Mouse (Mus musculus) v-Abl transformed pro-B cells (cell line): ENCODE measurements at regions not wholly inside any gene's neighbourhood (a gene's known extent, or its start where the extent isn't known, plus 50 kb on each side); places are given as distances from the start of the nearest gene placed in this dataset.
"Not testable (repeated sequence)": the region's sequence is repeated elsewhere in the genome, so short reads cannot be mapped to it uniquely, and the experiment has no call there.

Source experiments
- in situ Hi-C, 2 experiments: fragments of 400-800 bp; cut with MboI; formaldehyde crosslinking; loops; one replicate each; pipeline ENCODE4 v1.15.1; 2025; ENCODE audit not compliant: unreplicated experiment in 2 of 2

- in situ Hi-C loops: no loop called here
Observed at GRCm38 (mm10) chr9:82484341-82484740, 345.0 kb upstream of the Irak1bp1 start.

GRCm38 (mm10) chr9:82493440-82493839, 335.9 kb upstream of the Irak1bp1 start:
- in situ Hi-C loops: no loop called here

- in situ Hi-C loops: no loop called here
Observed at GRCm38 (mm10) chr9:82510014-82510413, 319.3 kb upstream of the Irak1bp1 start.

- in situ Hi-C loops: no loop called here
Observed at GRCm38 (mm10) chr9:82518993-82519392, 310.3 kb upstream of the Irak1bp1 start.

- in situ Hi-C loops: no loop called here
Observed at GRCm38 (mm10) chr9:82527867-82528385, 301.4 kb upstream of the Irak1bp1 start.

- in situ Hi-C loops: no loop called here
Observed at GRCm38 (mm10) chr9:82552726-82553125, 276.6 kb upstream of the Irak1bp1 start.

- in situ Hi-C loops: no loop called here
Observed at GRCm38 (mm10) chr9:82553213-82553612, 276.1 kb upstream of the Irak1bp1 start.

- in situ Hi-C loops: no loop called here
Observed at GRCm38 (mm10) chr9:82562551-82563465, 266.5 kb upstream of the Irak1bp1 start.

GRCm38 (mm10) chr9:82581373-82582018, 247.8 kb upstream of the Irak1bp1 start:
- in situ Hi-C loops: no loop called here

GRCm38 (mm10) chr9:82609111-82609510, 220.2 kb upstream of the Irak1bp1 start:
- in situ Hi-C loops: no loop called here

- in situ Hi-C loops: no loop called here
Observed at GRCm38 (mm10) chr9:82609946-82610345, 219.4 kb upstream of the Irak1bp1 start.

- in situ Hi-C loops: no loop called here
Observed at GRCm38 (mm10) chr9:82612526-82612925, 216.8 kb upstream of the Irak1bp1 start.

GRCm38 (mm10) chr9:82632411-82632810, 196.9 kb upstream of the Irak1bp1 start:
- in situ Hi-C loops: loop anchor here (25.0 kb wide), 2 partner anchors 995 to 1105 kb away; partner anchors contain the start of gene Htr1b (in 2 of the 2)

GRCm38 (mm10) chr9:82640277-82640676, 189.1 kb upstream of the Irak1bp1 start:
- in situ Hi-C loops: loop anchor here (10.0 to 25.0 kb wide), 3 partner anchors 215 to 1097 kb away; partner anchors contain the start of gene Htr1b (in 2 of the 2)

- in situ Hi-C loops: loop anchor here (10.0 to 25.0 kb wide), 3 partner anchors 211 to 1093 kb away; partner anchors contain the start of gene Htr1b (in 2 of the 2)
Observed at GRCm38 (mm10) chr9:82643900-82644299, 185.4 kb upstream of the Irak1bp1 start.

GRCm38 (mm10) chr9:82655511-82655910, 173.8 kb upstream of the Irak1bp1 start:
- in situ Hi-C loops: not testable (repeated sequence)

GRCm38 (mm10) chr9:82682196-82682595, 147.1 kb upstream of the Irak1bp1 start:
- in situ Hi-C loops: no loop called here

GRCm38 (mm10) chr9:82709411-82709983, 119.8 kb upstream of the Irak1bp1 start:
- in situ Hi-C loops: no loop called here

- in situ Hi-C loops: no loop called here
Observed at GRCm38 (mm10) chr9:82709991-82710593, 119.2 kb upstream of the Irak1bp1 start.

- in situ Hi-C loops: no loop called here
Observed at GRCm38 (mm10) chr9:82710945-82711516, 118.3 kb upstream of the Irak1bp1 start.
